Mouse (Mus musculus): ENCODE measurements around the gene Stk40. TPM values are rescaled to one million over a fixed set of nuclear protein-coding genes. Genes with fewer than 3 reads are reported as not detected.
A peak's percentile ranks its signal among the peaks of the same experiment; 100 is the strongest.
"Not testable (repeated sequence)": the region's sequence is repeated elsewhere in the genome, so short reads cannot be mapped to it uniquely, and the experiment has no call there.

The Stk40 gene
- polyA plus RNA-seq, 1 experiment from 2014 or later, result 27.1 TPM

DNA sequence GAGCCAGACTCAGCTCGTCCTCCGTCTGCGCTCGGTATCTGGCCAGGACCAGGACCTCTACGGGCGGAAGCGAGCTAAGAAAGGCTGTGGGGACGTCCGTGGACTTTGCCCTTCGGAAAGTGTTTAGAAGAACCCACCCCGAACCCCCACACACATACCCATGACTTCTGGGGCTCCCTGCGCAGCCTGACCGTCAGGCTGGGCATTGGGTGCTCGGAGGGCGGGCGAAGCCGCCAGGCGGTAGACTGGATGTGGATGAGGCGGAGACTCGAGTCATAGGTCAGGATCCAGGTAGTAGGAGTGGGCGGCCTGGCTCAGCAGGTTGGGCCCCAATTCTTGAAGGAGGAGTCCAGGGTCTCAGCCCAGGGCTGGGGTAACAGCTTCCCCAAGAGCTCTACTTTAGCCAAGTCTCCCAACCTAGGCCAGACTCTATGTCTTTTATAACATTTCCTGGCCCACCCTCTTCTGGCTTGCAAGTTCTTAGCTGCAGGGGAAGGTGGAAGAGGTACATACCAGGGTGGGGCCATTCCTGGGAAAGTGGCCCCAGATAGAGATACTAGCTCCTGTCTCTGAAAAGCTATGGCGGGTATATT, 59.4 kb downstream of the Stk40 start, which contains the start of gene Sh3d21:
Gene Sh3d21, minus strand, starts transcription at position 425 of the 593 bp plus-strand sequence.
- ATAC-seq, result peak; percentile 53

DNA sequence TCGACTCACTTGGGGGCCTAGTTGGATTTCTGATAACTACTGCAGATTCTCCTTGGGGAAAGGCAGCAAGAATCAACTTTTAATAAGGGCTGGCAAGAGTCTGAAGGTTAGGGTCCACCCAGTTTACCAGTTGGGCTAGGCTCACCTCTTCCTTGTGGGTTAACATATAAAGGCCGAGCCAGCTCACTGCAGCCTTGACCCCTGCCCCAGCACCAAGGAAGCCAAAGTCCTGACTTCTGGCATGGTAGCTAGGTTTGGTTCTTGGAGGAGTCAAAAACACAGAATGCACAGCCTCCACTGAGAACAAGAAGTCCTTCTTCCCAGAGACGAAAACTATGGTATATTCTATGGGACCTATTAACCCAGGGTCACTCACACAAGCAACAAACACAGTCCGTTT, 59.9 kb downstream of the Stk40 start:
- ATAC-seq, result no peak
- Histone ChIP-seq H3K4me1 (ENCODE audit: control insufficient read depth, insufficient read depth, low read length) (peaks cover 6% of the 10 kb centered on the region; the same call in 1 of the 2 replicates), H3K9ac (ENCODE audit: low read depth, low read length) (no peak overlapping the region), H3K36me3 (ENCODE audit: control insufficient read depth, insufficient read depth, low read length) (peaks cover 9% of the 10 kb centered on the region; the same call in 1 of the 2 replicates), H3K9me3 (replicated peaks; ENCODE audit: control insufficient read depth, low read length, poor library complexity, severe bottlenecking) (no peaks in the 10 kb centered on the region), H3K27me3 (ENCODE audit: control insufficient read depth, insufficient read depth, low read depth, low read length) (no peaks in the 10 kb centered on the region), H3K4me2 (ENCODE audit: low read length) (no peak overlapping the region), H3K27ac (ENCODE audit: low read length) (no peak overlapping the region), H3K4me3 (ENCODE audit: low read depth, low read length) (no peak overlapping the region)
- 73% methylated on average over 4 of the region's 4 CpGs for WGBS

More for the DNA sequence above, 59.4 kb downstream of the Stk40 start, which contains the start of gene Sh3d21:
- 9% methylated on average over 22 of the region's 22 CpGs for whole genome bisulfite sequencing
- Histone ChIP-seq H3K4me2 (ENCODE audit: low read length) (peak within 1 kb of the TSS; percentile 84), H3K4me3 (ENCODE audit: low read depth, low read length) (peak within 1 kb of the TSS; percentile 58), H3K9ac (ENCODE audit: low read depth, low read length) (peak within 1 kb of the TSS; percentile 80), H3K27me3 (ENCODE audit: control insufficient read depth, insufficient read depth, low read depth, low read length) (no peaks in the 10 kb centered on the region), H3K27ac (ENCODE audit: low read length) (0 out of 2 replicates have a peak within 1 kb of the TSS, but pooled peaks have one; percentile 32), H3K36me3 (ENCODE audit: control insufficient read depth, insufficient read depth, low read length) (peaks cover 9% of the 10 kb centered on the region; the same call in 1 of the 2 replicates), H3K4me1 (ENCODE audit: control insufficient read depth, insufficient read depth, low read length) (peaks cover 6% of the 10 kb centered on the region; the same call in 1 of the 2 replicates), H3K9me3 (replicated peaks; ENCODE audit: control insufficient read depth, low read length, poor library complexity, severe bottlenecking) (no peaks in the 10 kb centered on the region)

DNA sequence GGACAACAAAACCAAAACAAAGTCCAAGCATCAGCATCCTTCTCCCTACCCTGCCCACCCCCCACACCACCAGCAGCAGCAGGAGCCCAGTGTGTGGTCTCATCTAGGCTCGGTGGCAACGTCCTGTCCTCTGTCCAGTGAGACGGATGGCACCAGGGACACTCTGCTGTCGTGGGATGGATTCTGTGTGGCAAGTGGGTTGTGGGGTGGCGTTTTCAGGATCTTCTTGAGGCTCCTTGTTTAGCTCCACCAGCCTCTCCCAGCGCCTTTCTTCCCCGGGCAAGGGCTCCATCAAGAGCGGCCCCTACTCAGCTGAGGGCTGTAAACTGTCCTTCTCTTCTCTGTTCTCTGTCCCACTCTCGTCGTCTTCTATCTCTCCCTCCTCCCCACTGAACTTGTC, 61.3 kb downstream of the Stk40 start:
- H3K4me2 ChIP-seq (ENCODE audit: low read length); H3K27me3 ChIP-seq (ENCODE audit: control insufficient read depth, insufficient read depth, low read depth, low read length); H3K9me3 ChIP-seq (replicated peaks; ENCODE audit: control insufficient read depth, low read length, poor library complexity, severe bottlenecking); H3K4me3 ChIP-seq (ENCODE audit: low read depth, low read length); H3K27ac ChIP-seq (ENCODE audit: low read length); H3K4me1 ChIP-seq (ENCODE audit: control insufficient read depth, insufficient read depth, low read length); ATAC-seq; H3K9ac ChIP-seq (ENCODE audit: low read depth, low read length): not testable (repeated sequence)
- peaks cover 17% of the 10 kb centered on the region for H3K36me3 ChIP-seq (ENCODE audit: control insufficient read depth, insufficient read depth, low read length)
- 69% methylated on average over 8 of the region's 10 CpGs for WGBS

DNA sequence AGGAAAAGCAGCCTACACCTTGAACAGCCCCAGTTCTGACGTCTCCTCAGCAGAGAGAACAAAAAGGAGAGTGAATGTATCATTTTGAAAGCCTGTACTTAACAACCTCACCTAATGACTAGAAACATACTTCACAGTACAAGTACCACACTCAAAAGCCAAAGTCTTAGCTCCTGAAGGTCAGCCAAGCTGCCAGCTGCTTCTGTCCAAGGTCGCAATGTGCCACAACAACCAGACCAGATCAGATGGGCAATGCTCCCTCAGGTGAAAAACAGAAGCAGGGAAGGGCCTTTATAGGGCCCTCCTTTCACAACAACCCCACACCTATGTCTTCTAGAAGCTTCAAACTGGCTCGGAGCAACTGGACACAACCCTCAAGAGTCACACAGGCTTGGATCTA, 62.3 kb downstream of the Stk40 start:
- H3K9ac ChIP-seq (ENCODE audit: low read depth, low read length), result no peak overlapping the region
- no peaks in the 10 kb centered on the region for H3K27me3 ChIP-seq (ENCODE audit: control insufficient read depth, insufficient read depth, low read depth, low read length)
- H3K4me1 ChIP-seq (ENCODE audit: control insufficient read depth, insufficient read depth, low read length), result peaks cover 6% of the 10 kb centered on the region; the same call in 1 of the 2 replicates
- no peak overlapping the region for H3K27ac ChIP-seq (ENCODE audit: low read length)
- no peak overlapping the region for H3K4me3 ChIP-seq (ENCODE audit: low read depth, low read length)
- H3K36me3 ChIP-seq (ENCODE audit: control insufficient read depth, insufficient read depth, low read length), result peaks cover 24% of the 10 kb centered on the region
- no peak for ATAC-seq
- WGBS, result 90% methylated on average over 3 of the region's 3 CpGs
- no peak overlapping the region for H3K4me2 ChIP-seq (ENCODE audit: low read length)
- H3K9me3 ChIP-seq (replicated peaks; ENCODE audit: control insufficient read depth, low read length, poor library complexity, severe bottlenecking), result no peaks in the 10 kb centered on the region

DNA sequence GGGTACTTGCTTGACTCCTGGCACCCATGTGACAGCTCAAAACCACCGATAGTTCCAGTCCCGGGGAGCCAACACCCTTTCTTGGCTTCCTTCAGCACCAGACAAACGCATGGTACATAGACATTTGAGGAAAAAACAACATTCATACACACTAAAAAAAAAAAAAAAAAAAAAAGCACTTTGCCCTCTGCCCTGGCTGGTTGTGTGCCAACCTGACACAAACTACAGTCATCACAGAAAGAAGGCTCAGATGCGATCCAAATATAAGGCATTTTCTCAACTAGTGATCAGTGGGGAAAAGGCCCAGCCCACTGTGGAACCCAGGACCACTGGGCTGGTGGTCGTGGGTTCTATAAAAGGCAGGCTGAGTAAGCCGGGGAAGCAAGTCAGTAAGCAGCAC, 65.1 kb downstream of the Stk40 start:
- no peak for ATAC-seq
- no peak overlapping the region for H3K4me2 ChIP-seq (ENCODE audit: low read length)

DNA sequence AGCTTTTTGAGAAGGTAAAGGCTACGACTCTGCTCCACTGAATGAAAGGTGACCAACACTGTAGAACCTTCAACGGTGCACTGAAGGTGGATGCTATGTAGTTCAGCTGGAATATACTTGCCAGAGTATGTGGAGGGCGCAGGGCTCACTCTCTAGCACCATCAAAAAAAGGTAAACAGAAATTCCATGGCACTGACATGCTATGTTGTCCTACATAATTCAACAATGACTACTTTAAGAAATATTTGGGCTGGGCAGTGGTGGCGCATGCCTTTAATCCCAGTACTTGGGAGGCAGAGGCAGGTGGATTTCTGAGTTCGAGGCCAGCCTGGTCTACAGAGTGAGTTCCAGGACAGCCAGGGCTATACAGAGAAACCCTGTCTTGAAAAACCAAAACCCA, 67.0 kb downstream of the Stk40 start:
- not testable (repeated sequence) for H3K27ac ChIP-seq (ENCODE audit: low read length); ATAC-seq; H3K27me3 ChIP-seq (ENCODE audit: control insufficient read depth, insufficient read depth, low read depth, low read length); H3K4me1 ChIP-seq (ENCODE audit: control insufficient read depth, insufficient read depth, low read length); H3K9ac ChIP-seq (ENCODE audit: low read depth, low read length); H3K4me2 ChIP-seq (ENCODE audit: low read length); H3K4me3 ChIP-seq (ENCODE audit: low read depth, low read length); H3K9me3 ChIP-seq (replicated peaks; ENCODE audit: control insufficient read depth, low read length, poor library complexity, severe bottlenecking)
- H3K36me3 ChIP-seq (ENCODE audit: control insufficient read depth, insufficient read depth, low read length), result peaks cover 38% of the 10 kb centered on the region
- WGBS, result 94% methylated on average over 5 of the region's 5 CpGs

More for the DNA sequence above, 65.1 kb downstream of the Stk40 start:
- no peaks in the 10 kb centered on the region for H3K27me3 ChIP-seq (ENCODE audit: control insufficient read depth, insufficient read depth, low read depth, low read length)
- 92% methylated on average over 6 of the region's 6 CpGs for WGBS
- H3K4me3 ChIP-seq (ENCODE audit: low read depth, low read length), result no peak overlapping the region
- H3K9me3 ChIP-seq (replicated peaks; ENCODE audit: control insufficient read depth, low read length, poor library complexity, severe bottlenecking), result no peaks in the 10 kb centered on the region
- no peak overlapping the region for H3K9ac ChIP-seq (ENCODE audit: low read depth, low read length)
- H3K36me3 ChIP-seq (ENCODE audit: control insufficient read depth, insufficient read depth, low read length), result peaks cover 34% of the 10 kb centered on the region
- no peak overlapping the region for H3K27ac ChIP-seq (ENCODE audit: low read length)
- H3K4me1 ChIP-seq (ENCODE audit: control insufficient read depth, insufficient read depth, low read length), result no peaks in the 10 kb centered on the region

DNA sequence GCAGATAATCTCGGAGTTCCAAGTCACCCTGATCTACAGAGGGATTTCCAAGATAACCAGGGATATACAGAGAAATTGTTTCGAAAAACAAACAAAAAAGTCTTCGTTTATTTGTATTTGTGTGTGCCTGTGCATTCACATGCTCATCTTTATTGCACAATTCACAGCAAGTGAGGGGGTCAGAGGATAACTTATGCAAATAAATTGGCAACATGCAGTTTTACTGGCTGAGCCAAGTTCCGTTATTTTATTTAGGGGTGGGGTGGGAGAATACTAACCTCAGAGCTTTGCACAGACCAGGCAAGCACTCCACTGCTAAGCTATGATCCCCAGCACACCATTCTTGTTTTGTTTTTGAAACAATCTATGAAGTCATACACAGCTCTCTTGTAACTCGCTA, 70.0 kb downstream of the Stk40 start:
- Histone ChIP-seq H3K4me3 (ENCODE audit: low read depth, low read length) (no peak overlapping the region), H3K9ac (ENCODE audit: low read depth, low read length) (no peak overlapping the region), H3K4me2 (ENCODE audit: low read length) (no peak overlapping the region), H3K4me1 (ENCODE audit: control insufficient read depth, insufficient read depth, low read length) (no peaks in the 10 kb centered on the region), H3K27ac (ENCODE audit: low read length) (no peak overlapping the region), H3K9me3 (replicated peaks; ENCODE audit: control insufficient read depth, low read length, poor library complexity, severe bottlenecking) (no peaks in the 10 kb centered on the region), H3K36me3 (ENCODE audit: control insufficient read depth, insufficient read depth, low read length) (peaks cover 43% of the 10 kb centered on the region), H3K27me3 (ENCODE audit: control insufficient read depth, insufficient read depth, low read depth, low read length) (no peaks in the 10 kb centered on the region)
- whole genome bisulfite sequencing, result 93% methylated on average over 5 of the region's 5 CpGs
- ATAC-seq, result no peak

DNA sequence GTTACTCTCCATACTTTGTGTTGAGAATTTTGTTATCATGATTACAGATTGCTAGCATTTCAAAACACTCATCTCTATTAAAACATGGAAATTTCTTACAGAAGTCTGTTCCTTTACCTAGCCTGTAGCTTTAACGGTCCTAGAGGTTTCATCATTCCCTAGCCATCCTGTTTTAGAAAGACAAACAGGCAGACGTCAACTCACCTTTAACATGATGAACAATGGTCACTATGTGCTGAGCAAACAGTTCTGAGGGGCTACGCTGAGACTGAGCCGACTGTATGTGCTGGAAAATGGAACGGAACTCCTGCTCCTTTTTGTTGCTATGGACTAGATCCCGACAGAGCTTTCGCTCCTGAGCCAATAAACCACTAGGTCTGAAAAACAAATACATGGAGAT, 72.2 kb downstream of the Stk40 start:
- ATAC-seq; H3K9me3 ChIP-seq (replicated peaks; ENCODE audit: control insufficient read depth, low read length, poor library complexity, severe bottlenecking); H3K4me2 ChIP-seq (ENCODE audit: low read length); H3K4me1 ChIP-seq (ENCODE audit: control insufficient read depth, insufficient read depth, low read length); H3K27me3 ChIP-seq (ENCODE audit: control insufficient read depth, insufficient read depth, low read depth, low read length); H3K4me3 ChIP-seq (ENCODE audit: low read depth, low read length); H3K27ac ChIP-seq (ENCODE audit: low read length); H3K9ac ChIP-seq (ENCODE audit: low read depth, low read length): not testable (repeated sequence)
- peaks cover 36% of the 10 kb centered on the region for H3K36me3 ChIP-seq (ENCODE audit: control insufficient read depth, insufficient read depth, low read length)
- 94% methylated on average over 7 of the region's 7 CpGs for WGBS

DNA sequence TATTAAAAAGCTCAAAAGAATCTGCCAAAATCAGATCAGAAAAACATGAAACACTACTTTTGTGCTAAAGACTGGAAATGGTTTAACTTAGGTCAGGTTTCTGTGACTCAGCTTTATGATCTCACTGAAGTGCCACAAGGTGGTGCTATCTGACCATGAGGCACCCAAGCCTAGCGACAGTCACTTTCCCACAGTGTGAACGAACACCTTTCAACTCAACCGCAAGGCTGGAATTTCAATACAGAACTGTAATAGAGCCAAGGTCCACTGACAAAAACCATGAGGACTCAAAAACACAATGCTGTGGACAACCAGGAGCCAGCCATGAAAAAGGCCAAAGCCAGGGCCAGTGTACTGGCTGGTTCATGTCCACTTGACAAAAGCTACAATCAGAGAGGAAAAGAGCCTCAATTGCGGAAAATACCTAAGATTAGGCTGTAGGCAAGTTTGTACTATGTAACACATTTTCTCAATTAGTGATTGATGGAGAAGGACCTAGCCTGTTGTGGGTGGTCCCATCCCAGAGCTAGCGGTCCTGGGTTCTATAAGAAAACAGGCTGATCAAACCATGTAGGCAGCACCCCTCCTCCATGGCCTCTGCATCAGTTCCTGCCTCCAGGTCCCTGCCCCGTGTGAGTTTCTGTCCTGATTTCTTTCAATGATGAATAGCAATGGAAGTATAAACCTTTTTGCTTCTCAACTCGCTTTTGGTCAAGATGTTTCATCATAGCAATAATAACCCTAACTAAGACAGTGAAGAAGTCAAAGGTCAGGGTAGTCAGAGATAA, 77.6 kb downstream of the Stk40 start:
- H3K4me3 ChIP-seq (ENCODE audit: low read depth, low read length), result no peak overlapping the region
- WGBS, result 58% methylated on average over 7 of the region's 7 CpGs
- peaks cover 21% of the 10 kb centered on the region for H3K36me3 ChIP-seq (ENCODE audit: control insufficient read depth, insufficient read depth, low read length)
- no peak overlapping the region for H3K4me2 ChIP-seq (ENCODE audit: low read length)
- H3K27ac ChIP-seq (ENCODE audit: low read length), result no peak overlapping the region
- H3K9ac ChIP-seq (ENCODE audit: low read depth, low read length), result no peak overlapping the region
- no peaks in the 10 kb centered on the region for H3K4me1 ChIP-seq (ENCODE audit: control insufficient read depth, insufficient read depth, low read length)
- H3K9me3 ChIP-seq (replicated peaks; ENCODE audit: control insufficient read depth, low read length, poor library complexity, severe bottlenecking), result no peaks in the 10 kb centered on the region
- ATAC-seq, result no peak
- no peaks in the 10 kb centered on the region for H3K27me3 ChIP-seq (ENCODE audit: control insufficient read depth, insufficient read depth, low read depth, low read length)

All from midbrain, embryonic 16.5 days (tissue).